In genomic region chr10:127286730-127287129, GRCm38 (mm10) we compare ENCODE assay signal across 7 mouse cellular contexts. TPM values are rescaled to one million over a fixed set of nuclear protein-coding genes. Genes with fewer than 3 reads are reported as not detected.
A peak's percentile ranks its signal among the peaks of the same experiment; 100 is the strongest.
DNase-seq lines count a peak whose midpoint lies in the region; ATAC-seq and TF ChIP-seq lines count a peak whose summit lies in the region.

No protein-coding gene starts in this region.

- TF ChIP-seq CTCF in small intestine, adult 2 months (IDR thresholded peaks at IDR 0.05; ENCODE audit: extremely low read depth, insufficient read length, insufficient replicate concordance, low read depth, low read length): no peak

- peaks cover 57% of the 10 kb centered on the region for H3K36me3 ChIP-seq in forebrain, embryonic 12.5 days (replicated peaks)
- H3K36me3 ChIP-seq in limb, embryonic 14.5 days (ENCODE audit: control insufficient read depth, insufficient read depth, low read length): peaks cover 57% of the 10 kb centered on the region
- peaks cover 55% of the 10 kb centered on the region for H3K36me3 ChIP-seq in small intestine, adult 2 months (ENCODE audit: control insufficient read depth, insufficient read depth, low read length)

- ATAC-seq in forebrain, embryonic 12.5 days (ENCODE audit: low FRiP score): no peak
- ATAC-seq in limb, embryonic 14.5 days (ENCODE audit: low FRiP score, low read depth): no peak
- ATAC-seq in monocyte, adult 5-6 weeks (replicated peaks; ENCODE audit: insufficient number of reproducible peaks, low FRiP score, low TSS enrichment, poor library complexity, severe bottlenecking): no peak

- H3K4me3 ChIP-seq in forebrain, embryonic 12.5 days (replicated peaks): peak overlapping the region; percentile 75
- H3K4me3 ChIP-seq in limb, embryonic 14.5 days (replicated peaks; ENCODE audit: low read length): no peak overlapping the region; the same call in 1 of the 2 replicates
- H3K4me3 ChIP-seq in small intestine, adult 2 months (ENCODE audit: low read depth, low read length): peak overlapping the region; percentile 97

- peaks cover 53% of the 10 kb centered on the region for H3K4me1 ChIP-seq in forebrain, embryonic 12.5 days
- peaks cover 24% of the 10 kb centered on the region for H3K4me1 ChIP-seq in limb, embryonic 14.5 days (ENCODE audit: control insufficient read depth, insufficient read depth, low read length)
- H3K4me1 ChIP-seq in small intestine, adult 2 months (ENCODE audit: control insufficient read depth, insufficient read depth, insufficient read length, low read length): peaks cover 20% of the 10 kb centered on the region

- peak overlapping the region; percentile 86 for H3K4me2 ChIP-seq in forebrain, embryonic 12.5 days
- H3K4me2 ChIP-seq in limb, embryonic 14.5 days (replicated peaks; ENCODE audit: low read depth, low read length, severe bottlenecking): 0 out of 2 replicates have a peak overlapping the region, but pooled peaks have one; percentile 6

- no peaks in the 10 kb centered on the region for H3K9me3 ChIP-seq in forebrain, embryonic 12.5 days
- no peaks in the 10 kb centered on the region for H3K9me3 ChIP-seq in limb, embryonic 14.5 days (ENCODE audit: control insufficient read depth, low read length)

- peak overlapping the region; percentile 98 for H3K27ac ChIP-seq in forebrain, embryonic 12.5 days
- no peak overlapping the region for H3K27ac ChIP-seq in limb, embryonic 14.5 days (replicated peaks; ENCODE audit: low read depth, low read length)
- H3K27ac ChIP-seq in small intestine, adult 2 months (ENCODE audit: insufficient read depth, low read depth, low read length): peak overlapping the region; percentile 87; the same call in 1 of the 2 replicates

- no peak for TF ChIP-seq POLR2A in limb, embryonic 14.5 days (IDR thresholded peaks at IDR 0.05; ENCODE audit: borderline replicate concordance, extremely low read depth, insufficient read depth, insufficient read length)
- no peak for TF ChIP-seq POLR2A in small intestine, adult 2 months (IDR thresholded peaks at IDR 0.05; ENCODE audit: low read depth, low read length)

- H3K9ac ChIP-seq in forebrain, embryonic 12.5 days: 0 out of 2 replicates have a peak overlapping the region, but pooled peaks have one; percentile 83
- no peak overlapping the region for H3K9ac ChIP-seq in limb, embryonic 14.5 days (ENCODE audit: low read depth, low read length, severe bottlenecking)

- peak; percentile 66 to 72 for DNase-seq in right cerebral cortex, postnatal 10 days (ENCODE audit: low spot score in 2 of 2)
- no peak for DNase-seq in right cerebral cortex, postnatal 36 days (ENCODE audit: low spot score in 2 of 2)
- no peak for DNase-seq in limb, embryonic 14.5 days (ENCODE audit: low spot score)
- no peak for DNase-seq in lung, postnatal 4 days

- 49% methylated on average over 7 of the region's 7 CpGs for WGBS in forebrain, embryonic 12.5 days
- WGBS in limb, embryonic 14.5 days: 68% methylated on average over 7 of the region's 7 CpGs
- 30% methylated on average over 7 of the region's 7 CpGs for WGBS in small intestine, adult 2 months

- no peaks in the 10 kb centered on the region for H3K27me3 ChIP-seq in forebrain, embryonic 12.5 days
- H3K27me3 ChIP-seq in limb, embryonic 14.5 days (ENCODE audit: control insufficient read depth, insufficient read depth, low read length): no peaks in the 10 kb centered on the region
- H3K27me3 ChIP-seq in small intestine, adult 2 months (ENCODE audit: control insufficient read depth, insufficient read depth, low read length): no peaks in the 10 kb centered on the region

RNA-seq across cellular contexts. Expression of gene Mbd6, which starts 2.1 kb away (rescaled TPM):
- polyA plus RNA-seq in forebrain, embryonic 12.5 days (2016; fragmentation: Nextera tagmentation; extraction: Ambion mirVana): 18.4 and 21.2 TPM in 2 replicates
- 68.1 and 86.6 TPM in 2 replicates for polyA plus RNA-seq in limb, embryonic 14.5 days (2012; rRNA removed)
- polyA plus RNA-seq in limb, embryonic 14.5 days (2014; fragmentation: Nextera tagmentation; extraction: Ambion mirVana): 19.9 and 20.7 TPM in 2 replicates
- 39.3 and 76.2 TPM in 2 replicates for polyA plus RNA-seq in small intestine, adult 2 months (2012; rRNA removed)
- total RNA-seq in monocyte, adult 5-6 weeks (2017): 4.2 to 15.5 TPM (median 12.1 TPM) in 3 replicates

RNA-seq across cellular contexts. Expression of gene Dctn2, which starts 20.6 kb away (rescaled TPM):
- 226 and 229 TPM in 2 replicates for polyA plus RNA-seq in forebrain, embryonic 12.5 days (2016; fragmentation: Nextera tagmentation; extraction: Ambion mirVana)
- polyA plus RNA-seq in limb, embryonic 14.5 days (2012; rRNA removed): 221 and 240 TPM in 2 replicates
- 168 and 178 TPM in 2 replicates for polyA plus RNA-seq in limb, embryonic 14.5 days (2014; fragmentation: Nextera tagmentation; extraction: Ambion mirVana)
- 92.0 and 190 TPM in 2 replicates for polyA plus RNA-seq in small intestine, adult 2 months (2012; rRNA removed)
- total RNA-seq in monocyte, adult 5-6 weeks (2017): 89.0 to 104 TPM (median 92.1 TPM) in 3 replicates

RNA-seq across cellular contexts. Expression of gene Kif5a, which starts 23.6 kb away (rescaled TPM):
- 44.1 and 53.1 TPM in 2 replicates for polyA plus RNA-seq in forebrain, embryonic 12.5 days (2016; fragmentation: Nextera tagmentation; extraction: Ambion mirVana)
- polyA plus RNA-seq in limb, embryonic 14.5 days (2012; rRNA removed): 9.4 and 9.7 TPM in 2 replicates
- polyA plus RNA-seq in limb, embryonic 14.5 days (2014; fragmentation: Nextera tagmentation; extraction: Ambion mirVana): 2.8 and 3.5 TPM in 2 replicates
- 1.1 and 1.8 TPM in 2 replicates for polyA plus RNA-seq in small intestine, adult 2 months (2012; rRNA removed)
- 0.19 to 0.48 TPM in 2 of 3 replicates, not detected in the other for total RNA-seq in monocyte, adult 5-6 weeks (2017)

RNA-seq across cellular contexts. Expression of gene Mars, which starts 24.9 kb away (rescaled TPM):
- polyA plus RNA-seq in forebrain, embryonic 12.5 days (2016; fragmentation: Nextera tagmentation; extraction: Ambion mirVana): 177 and 183 TPM in 2 replicates
- 78.5 and 79.8 TPM in 2 replicates for polyA plus RNA-seq in limb, embryonic 14.5 days (2012; rRNA removed)
- polyA plus RNA-seq in limb, embryonic 14.5 days (2014; fragmentation: Nextera tagmentation; extraction: Ambion mirVana): 113 and 114 TPM in 2 replicates
- 24.0 and 30.7 TPM in 2 replicates for polyA plus RNA-seq in small intestine, adult 2 months (2012; rRNA removed)
- total RNA-seq in monocyte, adult 5-6 weeks (2017): 56.6 to 72.2 TPM (median 64.5 TPM) in 3 replicates

RNA-seq across cellular contexts. Expression of gene Arhgap9, which starts 35.0 kb away (rescaled TPM):
- 0.64 and 1.3 TPM in 2 replicates for polyA plus RNA-seq in forebrain, embryonic 12.5 days (2016; fragmentation: Nextera tagmentation; extraction: Ambion mirVana)
- 5.5 and 5.8 TPM in 2 replicates for polyA plus RNA-seq in limb, embryonic 14.5 days (2012; rRNA removed)
- 5.6 and 7.5 TPM in 2 replicates for polyA plus RNA-seq in limb, embryonic 14.5 days (2014; fragmentation: Nextera tagmentation; extraction: Ambion mirVana)
- 7.1 and 11.2 TPM in 2 replicates for polyA plus RNA-seq in small intestine, adult 2 months (2012; rRNA removed)
- 101 to 125 TPM (median 109 TPM) in 3 replicates for total RNA-seq in monocyte, adult 5-6 weeks (2017)

Comparison
In these comparisons a context has a peak if more than half of its experiments do, and no peak if none do; other contexts are left out.
1. DNase-seq: peak in right cerebral cortex, postnatal 10 days (2 of 2); none in right cerebral cortex, postnatal 36 days (0 of 2), limb, embryonic 14.5 days (single experiment) and lung, postnatal 4 days (0 of 2).